Mouse (Mus musculus) bone marrow, adult 2 months (tissue): Measurements from ENCODE around the gene Rcc2.

Source experiments
- CTCF ChIP-seq: fragments of 200-500 bp; IDR thresholded peaks from 2 replicates; pipeline ENCODE4 v1.5.1; 2011; ENCODE audit warnings: low read length, control low read depth; ENCODE audit not compliant: control insufficient read depth, insufficient read depth
- POLR2A ChIP-seq: fragments of 200-500 bp; IDR thresholded peaks from 2 replicates; pipeline ENCODE4 v1.6.1; 2011; ENCODE audit warnings: low read depth, mild to moderate bottlenecking, control low read depth, low read length, borderline replicate concordance; ENCODE audit not compliant: control insufficient read depth

DNA sequence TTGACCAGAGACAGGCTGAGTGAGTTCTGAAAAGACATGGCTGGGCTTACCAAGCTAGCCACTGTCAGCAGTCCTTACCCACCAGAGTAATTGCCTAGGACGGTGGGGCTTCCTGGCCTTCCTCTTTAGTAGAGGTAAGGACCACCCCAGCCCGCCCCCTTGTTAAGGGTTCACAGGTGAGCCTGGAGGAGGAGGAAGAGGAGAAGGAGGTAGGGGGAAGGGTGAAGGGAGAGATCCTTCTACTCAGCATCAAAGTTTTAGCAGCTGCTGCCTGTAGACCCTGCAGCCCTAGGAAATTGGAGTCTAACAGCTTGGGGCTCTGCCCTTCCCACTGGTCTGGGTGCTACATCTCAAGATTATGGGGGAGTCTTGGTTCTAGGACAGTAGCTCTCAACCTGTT lies 42.2 kb downstream of the Rcc2 start, which contains the start of gene Padi6:
- TF ChIP-seq CTCF, result no peak
- TF ChIP-seq POLR2A, result no peak
